Mouse (Mus musculus) MEL (cell line): ENCODE data around the gene Faf1.

Source experiments
- CHD1 ChIP-seq: IDR thresholded peaks from 2 replicates; pipeline ENCODE4 v1.6.1; 2012; ENCODE audit warnings: low read depth, mild to moderate bottlenecking, inconsistent platforms, low read length, improper control_type of control experiment
- CTCF ChIP-seq, 3 experiments: IDR thresholded peaks in 2 of 3; conservative IDR thresholded peaks in 1 of 3; 2 replicates each; pipeline ENCODE4 v1.5.1; 2011 to 2012; ENCODE audit warnings: low read length in 3 of 3, low read depth in 2 of 3, mild to moderate bottlenecking in 2 of 3, improper control_type of control experiment in 1 of 3, inconsistent platforms in 1 of 3, mixed read lengths in 1 of 3, moderate library complexity in 1 of 3; ENCODE audit not compliant: control insufficient read depth in 1 of 3, insufficient read depth in 1 of 3, poor library complexity in 1 of 3, severe bottlenecking in 1 of 3
- ELF1 ChIP-seq: IDR thresholded peaks from 2 replicates; pipeline ENCODE4 v1.6.1; 2014; ENCODE audit warnings: low read depth, mild to moderate bottlenecking, inconsistent platforms, low read length, improper control_type of control experiment, moderate library complexity
- EP300 ChIP-seq, 2 experiments: IDR thresholded peaks; 2 replicates each; pipeline ENCODE4 v1.6.1; 2011; ENCODE audit warnings: improper control_type of control experiment in 2 of 2, low read length in 2 of 2, low read depth in 1 of 2, mild to moderate bottlenecking in 1 of 2
- GATA1 ChIP-seq: IDR thresholded peaks from 2 replicates; pipeline ENCODE4 v1.6.1; 2011; ENCODE audit warnings: low read depth, low read length, improper control_type of control experiment
- JUND ChIP-seq: IDR thresholded peaks from 2 replicates; pipeline ENCODE4 v1.6.1; 2011; ENCODE audit warnings: low read depth, mild to moderate bottlenecking, improper control_type of control experiment, low read length
- MAFK ChIP-seq: IDR thresholded peaks from 2 replicates; pipeline ENCODE4 v1.6.1; 2011; ENCODE audit warnings: low read depth, mild to moderate bottlenecking, low read length, improper control_type of control experiment, borderline replicate concordance
- MYB ChIP-seq: IDR thresholded peaks from 2 replicates; pipeline ENCODE4 v1.6.1; 2011; ENCODE audit warnings: mild to moderate bottlenecking, low read depth, low read length, improper control_type of control experiment
- POLR2A ChIP-seq, 2 experiments: IDR thresholded peaks; 2 replicates each; pipeline ENCODE4 v1.6.1; 2011 to 2012; ENCODE audit warnings: low read length in 2 of 2, mild to moderate bottlenecking in 2 of 2, control low read depth in 1 of 2, improper control_type of control experiment in 1 of 2, low read depth in 1 of 2, moderate library complexity in 1 of 2; ENCODE audit not compliant: control insufficient read depth in 1 of 2, insufficient read depth in 1 of 2, poor library complexity in 1 of 2
- RCOR1 ChIP-seq: IDR thresholded peaks from 2 replicates; pipeline ENCODE4 v1.6.1; 2012; ENCODE audit warnings: low read depth, mild to moderate bottlenecking, inconsistent platforms, low read length, improper control_type of control experiment
- UBTF ChIP-seq: IDR thresholded peaks from 2 replicates; pipeline ENCODE4 v1.6.1; 2012; ENCODE audit warnings: low read depth, mild to moderate bottlenecking, inconsistent platforms, low read length, improper control_type of control experiment, moderate library complexity, borderline replicate concordance; ENCODE audit not compliant: insufficient read depth
- ZC3H11A ChIP-seq: IDR thresholded peaks from 2 replicates; pipeline ENCODE4 v1.6.1; 2012; ENCODE audit warnings: low read depth, mild to moderate bottlenecking, inconsistent platforms, low read length, improper control_type of control experiment
- ZKSCAN1 ChIP-seq: IDR thresholded peaks from 2 replicates; pipeline ENCODE4 v1.6.1; 2012; ENCODE audit warnings: low read depth, mild to moderate bottlenecking, inconsistent platforms, low read length, improper control_type of control experiment, moderate library complexity

- TF ChIP-seq EP300 (IDR thresholded peaks at IDR 0.05; ENCODE audit: low read depth in 1 of 2, low read length in 2 of 2) (no peak), MAFK (no peak), CTCF (IDR thresholded peaks at IDR 0.05 in 2 of 3, conservative IDR thresholded peaks at IDR 0.05 in 1 of 3; ENCODE audit: control insufficient read depth in 1 of 3, insufficient read depth in 1 of 3, low read depth in 2 of 3, low read length in 3 of 3, poor library complexity in 1 of 3, severe bottlenecking in 1 of 3) (no peak), ZC3H11A (no peak), ZKSCAN1 (no peak), MYB (no peak), RCOR1 (no peak), POLR2A (IDR thresholded peaks at IDR 0.05; ENCODE audit: control insufficient read depth in 1 of 2, insufficient read depth in 1 of 2, low read depth in 1 of 2, low read length in 2 of 2, poor library complexity in 1 of 2) (no peak), UBTF (no peak), CHD1 (no peak), ELF1 (no peak), GATA1 (no peak), JUND (no peak)
Observed at GRCm38 (mm10) chr4:109980321-109981082, 304.1 kb downstream of the Faf1 start.
